ENCODE assay signal across 8 mouse cellular contexts in genomic region chr15:8781159-8782130, GRCm38 (mm10).
DNase-seq lines count a peak whose midpoint lies in the region.

No protein-coding gene starts in this region.

- H3K27me3 ChIP-seq in hindbrain, embryonic 10.5 days (ENCODE audit: insufficient read depth, poor library complexity, severe bottlenecking): no peaks in the 10 kb centered on the region

- intact Hi-C loops in left cerebral cortex, postnatal 25 days (cut with DNase I): no loop called here

- no peaks in the 10 kb centered on the region for H3K9me3 ChIP-seq in hindbrain, embryonic 10.5 days

- WGBS in hindbrain, embryonic 10.5 days: 57% methylated on average over 28 of the region's 28 CpGs

- H3K36me3 ChIP-seq in hindbrain, embryonic 10.5 days: no peaks in the 10 kb centered on the region

- peak overlapping the region; percentile 83 for H3K27ac ChIP-seq in hindbrain, embryonic 10.5 days

- peaks cover 19% of the 10 kb centered on the region for H3K4me1 ChIP-seq in hindbrain, embryonic 10.5 days (replicated peaks)

- H3K4me3 ChIP-seq in hindbrain, embryonic 10.5 days: peak overlapping the region; percentile 6; the same call in 1 of the 2 replicates

- DNase-seq in ovary, adult 18-20 months (ENCODE audit: low spot score): peak; percentile 2
- no peak for DNase-seq in ovary, postnatal 14 days (ENCODE audit: low spot score)
- peak; percentile 72 for DNase-seq in hindbrain, embryonic 10.5 days (ENCODE audit: low spot score)
- peak; percentile 30 to 42 for DNase-seq in left cerebral cortex, postnatal 25 days (ENCODE audit: low spot score in 2 of 2)
- DNase-seq in right cerebral cortex, postnatal 25 days: peak; percentile 19
- DNase-seq in gastrocnemius, postnatal 10 days: no peak
- no peak for DNase-seq in gastrocnemius, adult 18-20 months (ENCODE audit: low spot score)
- DNase-seq in cerebellum, adult 9-10 months: no peak

Comparison
In these comparisons a context has a peak if more than half of its experiments do, and no peak if none do; other contexts are left out.
1. DNase-seq: peak in ovary, adult 18-20 months (single experiment), hindbrain, embryonic 10.5 days (single experiment), left cerebral cortex, postnatal 25 days (2 of 2) and right cerebral cortex, postnatal 25 days (single experiment); none in ovary, postnatal 14 days (single experiment), gastrocnemius, postnatal 10 days (single experiment), gastrocnemius, adult 18-20 months (single experiment) and cerebellum, adult 9-10 months (single experiment).